Mouse (Mus musculus): Measurements from ENCODE around the gene Gm35315.
"Not testable (repeated sequence)": the region's sequence is repeated elsewhere in the genome, so short reads cannot be mapped to it uniquely, and the experiment has no call there.

The Gm35315 gene

GRCm38 (mm10) chr5:110094030-110094846 is at the start of gene Gm35315:
Gene Gm35315 (minus strand): TSS chr5:110094420.
- DNase-seq = peak; percentile 77 to 79

DNA sequence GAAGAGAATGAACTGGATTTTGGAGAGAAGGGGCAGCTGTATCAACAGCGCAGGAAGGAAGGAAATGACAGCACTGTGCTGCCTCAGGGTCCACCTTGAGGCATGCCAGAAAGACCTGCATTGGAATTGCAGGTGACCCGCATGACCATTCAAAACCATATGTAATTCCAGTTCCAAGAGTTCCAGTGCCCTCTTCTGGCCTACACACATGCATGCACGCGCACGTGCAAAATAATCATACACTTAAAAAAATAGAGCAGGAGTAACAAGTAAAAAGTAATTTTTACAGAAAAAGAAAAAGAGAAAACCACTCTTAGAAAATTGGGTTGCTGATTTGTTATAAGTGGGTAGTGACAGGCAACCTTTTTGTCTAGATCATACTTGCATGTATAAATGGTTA is 48.8 kb upstream of the Gm35315 start:
- no peak for DNase-seq

GRCm38 (mm10) chr5:110142309-110142708 is 48.1 kb upstream of the Gm35315 start:
- DNase-seq = no peak

DNA sequence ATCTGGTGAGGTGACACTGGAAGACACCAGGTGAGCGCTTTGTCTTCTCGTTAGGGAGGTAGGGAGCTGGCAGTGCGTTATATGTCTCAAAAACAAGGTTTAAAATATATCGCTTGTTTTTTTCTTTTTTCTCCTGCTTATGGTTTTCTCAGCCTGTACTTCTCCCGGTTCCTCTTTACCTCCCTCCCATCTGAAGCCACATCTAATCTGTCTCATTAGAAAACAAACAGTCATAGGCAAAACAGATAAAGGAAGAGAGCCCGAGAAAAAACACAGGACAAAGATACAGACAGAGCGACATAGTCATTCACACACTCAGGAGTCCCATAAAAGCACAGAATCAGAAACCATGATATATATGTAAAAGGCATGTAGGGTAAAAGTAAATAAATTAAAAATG is 46.2 kb upstream of the Gm35315 start:
- no peak for DNase-seq

GRCm38 (mm10) chr5:110139325-110139724 is 45.1 kb upstream of the Gm35315 start:
- DNase-seq = no peak

GRCm38 (mm10) chr5:110137816-110138215 is 43.6 kb upstream of the Gm35315 start:
- no peak for DNase-seq

GRCm38 (mm10) chr5:110136087-110136464 is 41.9 kb upstream of the Gm35315 start:
- DNase-seq = no peak

GRCm38 (mm10) chr5:110135293-110136086 is 41.3 kb upstream of the Gm35315 start, which contains the start of gene Chfr:
Gene Chfr (plus strand): TSS chr5:110135842.
- DNase-seq = peak; percentile 99

GRCm38 (mm10) chr5:110122380-110122779 is 28.2 kb upstream of the Gm35315 start:
- DNase-seq = not testable (repeated sequence)

DNA sequence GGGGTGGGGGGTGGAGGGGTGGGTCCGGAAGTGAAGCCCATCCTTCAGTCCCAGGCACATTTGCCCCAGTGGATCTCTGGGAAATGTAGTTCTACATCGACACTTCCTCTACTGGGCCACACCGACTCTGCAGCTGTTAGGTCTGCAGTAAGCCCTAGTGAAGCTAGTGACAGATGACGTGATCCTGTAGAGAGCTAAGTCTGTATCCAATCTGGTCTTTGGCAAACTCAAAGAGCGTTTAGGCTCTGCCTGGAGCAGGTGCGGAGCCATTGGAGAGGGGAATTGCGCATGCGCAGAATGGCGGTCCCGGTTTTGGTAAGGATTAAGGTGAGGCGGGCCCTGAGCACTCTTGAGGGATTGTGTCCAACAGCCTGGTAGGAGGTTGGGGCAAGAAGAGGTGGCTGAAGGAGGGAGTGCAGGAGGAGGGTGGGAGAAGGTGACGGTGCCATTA is 15.8 kb upstream of the Gm35315 start, which contains the start of gene Zfp605:
Gene Zfp605 (plus strand): TSS at position 102 of the 451 bp plus-strand sequence.
- DNase-seq = peak; percentile 73 to 81

DNA sequence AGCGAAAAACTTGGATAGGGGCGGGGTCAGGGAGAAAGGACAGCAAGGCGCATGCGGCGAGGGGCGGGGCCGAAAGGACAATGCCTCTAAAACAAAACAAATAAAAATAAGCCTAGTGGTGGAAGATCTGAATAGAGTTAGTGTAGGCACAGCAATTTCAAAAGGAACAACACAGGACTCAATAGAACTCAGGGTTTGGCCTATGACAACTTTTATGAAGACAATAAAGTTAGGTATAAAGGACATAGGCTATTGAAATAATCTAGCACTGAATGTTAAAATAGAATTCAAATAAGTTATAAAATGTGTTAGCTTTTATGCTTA is 14.0 kb upstream of the Gm35315 start:
- DNase-seq = no peak

DNA sequence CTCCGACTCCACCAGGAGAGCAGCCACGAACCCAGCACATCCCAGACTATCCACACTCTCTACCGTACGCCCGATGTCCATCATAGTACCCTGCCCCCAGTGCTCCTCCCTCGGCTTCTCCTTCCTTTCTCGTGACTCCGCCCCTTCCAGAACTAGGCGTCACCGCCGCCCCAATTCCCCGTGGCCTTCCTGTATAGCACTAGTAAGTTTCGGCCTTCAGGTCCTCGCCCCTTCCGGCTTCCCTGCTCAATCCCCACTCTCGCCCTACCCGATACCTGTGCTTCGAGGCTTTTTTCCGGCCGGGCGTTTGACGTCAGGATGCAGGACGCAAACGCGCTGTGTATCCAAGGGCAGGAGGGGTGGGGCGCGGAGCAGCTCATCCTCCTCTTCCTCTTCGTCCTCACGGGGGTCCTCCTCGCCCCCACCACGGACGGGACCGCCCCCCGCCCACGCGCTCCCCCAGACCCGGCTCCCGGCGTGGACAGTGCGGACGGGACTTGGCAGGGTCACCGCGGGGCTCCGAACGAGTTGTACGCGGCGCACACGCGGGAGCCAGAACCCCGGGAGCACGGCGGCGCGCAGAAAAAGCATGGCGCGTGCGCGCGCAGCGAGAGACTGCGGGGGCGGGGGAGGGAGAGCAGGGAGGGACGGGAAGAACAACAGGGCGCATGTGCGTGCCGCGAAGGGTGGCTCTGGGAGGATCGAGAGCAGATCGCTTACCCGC is 13.5 kb upstream of the Gm35315 start, which contains the start of gene Gtpbp6:
Gene Gtpbp6 (minus strand): TSS at position 617 of the 724 bp plus-strand sequence.
- DNase-seq = peak; percentile 88 to 89

DNA sequence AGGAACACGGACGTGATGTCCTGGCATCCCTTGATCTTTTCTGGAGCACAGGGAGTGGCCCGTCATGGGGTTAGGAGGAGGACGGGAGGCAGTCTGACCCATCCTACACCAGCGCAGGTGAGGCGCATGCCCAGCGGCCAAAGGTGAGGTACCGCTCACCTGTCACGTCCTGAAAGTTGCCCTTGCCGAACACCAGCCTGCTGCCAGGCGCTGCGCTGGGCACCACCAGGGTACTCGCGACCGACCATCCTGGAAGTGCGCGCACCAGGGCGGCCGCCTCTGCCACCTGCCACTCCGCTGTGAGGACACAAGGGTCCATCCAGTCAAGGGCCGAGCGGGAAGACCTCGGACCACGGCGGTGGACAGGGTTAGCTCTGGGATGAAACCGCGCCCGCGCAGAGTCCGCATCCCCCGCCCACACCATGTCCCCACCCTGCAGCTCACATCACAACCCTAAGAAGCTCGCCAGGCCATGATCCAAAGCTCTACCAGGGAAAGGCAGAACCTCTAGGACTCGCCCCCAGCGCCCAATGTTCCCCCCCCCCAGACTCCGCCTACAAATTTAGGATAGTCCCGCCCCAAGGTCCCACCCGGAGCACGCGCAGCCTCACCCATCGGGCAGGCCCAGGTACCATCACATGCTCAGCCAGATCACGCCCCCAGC is 12.8 kb upstream of the Gm35315 start:
- DNase-seq = peak in 1 of 2 experiments; percentile 37

GRCm38 (mm10) chr5:110106140-110106871 is 12.1 kb upstream of the Gm35315 start:
- no peak for DNase-seq

- DNase-seq = no peak
Observed at GRCm38 (mm10) chr5:110104616-110105380, 10.6 kb upstream of the Gm35315 start.

- no peak for DNase-seq
Observed at GRCm38 (mm10) chr5:110103901-110104615, 9.8 kb upstream of the Gm35315 start.

- no peak for DNase-seq
Observed at GRCm38 (mm10) chr5:110102853-110103625, 8.8 kb upstream of the Gm35315 start.

GRCm38 (mm10) chr5:110102429-110102828 is 8.2 kb upstream of the Gm35315 start:
- no peak for DNase-seq

- DNase-seq = peak; percentile 32 to 39
Observed at GRCm38 (mm10) chr5:110101716-110102347, 7.6 kb upstream of the Gm35315 start.

Measured in spleen, adult 18-20 months (tissue).